ENCODE assay signal across 24 mouse cellular contexts in the genomic region with DNA sequence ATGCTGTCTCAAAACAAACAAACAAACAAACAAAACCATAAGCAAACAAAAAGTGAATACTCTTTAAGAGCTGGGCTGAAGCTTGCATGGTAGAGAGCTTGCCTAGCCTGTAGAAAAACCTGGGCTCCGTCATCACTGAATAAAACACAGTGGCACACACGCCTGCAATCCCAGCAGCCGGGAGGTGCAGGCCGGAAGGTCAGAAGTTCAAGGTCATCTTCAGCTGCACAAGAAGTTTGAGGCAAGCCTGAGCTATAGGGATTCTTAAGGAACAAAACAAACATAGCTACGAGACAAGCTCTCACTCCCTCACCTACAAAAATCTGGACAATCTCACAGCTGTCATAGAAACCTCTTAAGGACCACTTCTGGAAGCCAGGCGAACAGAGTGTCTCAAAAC. TPM values are rescaled to one million over a fixed set of nuclear protein-coding genes. Genes with fewer than 3 reads are reported as not detected.
"Had no signal": no experiment of that assay in that cellular context is flagged by ENCODE, and none has a peak within 500 bp of the region (broad histone marks: within the 10 kb centered on the region; RNA-seq: fewer than 3 reads in every experiment).

No protein-coding gene starts in this region.

- H3K27ac ChIP-seq: kidney, postnatal 0 days; limb, embryonic 10.5 days; limb, embryonic 13.5 days; liver, embryonic 12.5 days; liver, embryonic 15.5 days; macrophage; midbrain, embryonic 12.5 days; midbrain, embryonic 15.5 days; neural tube, embryonic 12.5 days; neural tube, embryonic 15.5 days; stomach, postnatal 0 days had no signal

- H3K9me3 ChIP-seq: limb, embryonic 10.5 days; limb, embryonic 13.5 days; liver, embryonic 12.5 days; liver, embryonic 15.5 days; midbrain, embryonic 12.5 days; midbrain, embryonic 15.5 days; neural tube, embryonic 12.5 days; neural tube, embryonic 15.5 days had no signal

- DNase-seq: kidney, postnatal 25 days; liver; lung, adult 2 months; right cerebral cortex, adult 18-20 months; right cerebral cortex, postnatal 14 days; right cerebral cortex, postnatal 4 days; thymus, adult 2 months; thymus, postnatal 14 days; thymus, postnatal 4 days had no signal

- H3K4me3 ChIP-seq: limb, embryonic 10.5 days; limb, embryonic 13.5 days; liver, embryonic 12.5 days; liver, embryonic 15.5 days; midbrain, embryonic 12.5 days; midbrain, embryonic 15.5 days; neural tube, embryonic 12.5 days; neural tube, embryonic 15.5 days had no signal

- H3K36me3 ChIP-seq: limb, embryonic 10.5 days; limb, embryonic 13.5 days; liver, embryonic 12.5 days; liver, embryonic 15.5 days; midbrain, embryonic 12.5 days; midbrain, embryonic 15.5 days; neural tube, embryonic 12.5 days; neural tube, embryonic 15.5 days had no signal

- H3K9ac ChIP-seq: limb, embryonic 13.5 days; liver, embryonic 12.5 days; liver, embryonic 15.5 days; midbrain, embryonic 12.5 days; midbrain, embryonic 15.5 days; neural tube, embryonic 12.5 days; neural tube, embryonic 15.5 days had no signal

- H3K27me3 ChIP-seq: neural tube, embryonic 12.5 days; neural tube, embryonic 15.5 days had no signal

RNA-seq across cellular contexts. Expression of a gene that starts 0.6 kb away (rescaled TPM):
- total RNA-seq: megakaryocyte, adult 5-6 weeks had no signal
- polyA plus RNA-seq: kidney, embryonic 14.5 days; kidney, postnatal 0 days; limb, embryonic 10.5 days; limb, embryonic 13.5 days; liver, embryonic 12.5 days; liver, embryonic 15.5 days; lung, adult 2 months; lung, postnatal 0 days; macrophage; neural tube, embryonic 12.5 days; stomach, embryonic 14.5 days; stomach, postnatal 0 days; thymus, adult 2 months had no signal
